Mouse (Mus musculus) MEL (cell line): ENCODE data around the gene Usp19.

Experiments
- BHLHE40 ChIP-seq: IDR thresholded peaks from 2 replicates; pipeline ENCODE4 v1.6.1; 2012; ENCODE audit warnings: low read depth, mild to moderate bottlenecking, inconsistent platforms, low read length, improper control_type of control experiment, borderline replicate concordance
- CTCF ChIP-seq, 3 experiments: IDR thresholded peaks in 2 of 3; conservative IDR thresholded peaks in 1 of 3; 2 replicates each; pipeline ENCODE4 v1.5.1; 2011 to 2012; ENCODE audit warnings: low read length in 3 of 3, low read depth in 2 of 3, mild to moderate bottlenecking in 2 of 3, improper control_type of control experiment in 1 of 3, inconsistent platforms in 1 of 3, mixed read lengths in 1 of 3, moderate library complexity in 1 of 3; ENCODE audit not compliant: control insufficient read depth in 1 of 3, insufficient read depth in 1 of 3, poor library complexity in 1 of 3, severe bottlenecking in 1 of 3
- EP300 ChIP-seq, 2 experiments: IDR thresholded peaks; 2 replicates each; pipeline ENCODE4 v1.6.1; 2011; ENCODE audit warnings: improper control_type of control experiment in 2 of 2, low read length in 2 of 2, low read depth in 1 of 2, mild to moderate bottlenecking in 1 of 2
- GATA1 ChIP-seq: IDR thresholded peaks from 2 replicates; pipeline ENCODE4 v1.6.1; 2011; ENCODE audit warnings: low read depth, low read length, improper control_type of control experiment
- MAFK ChIP-seq: IDR thresholded peaks from 2 replicates; pipeline ENCODE4 v1.6.1; 2011; ENCODE audit warnings: low read depth, mild to moderate bottlenecking, low read length, improper control_type of control experiment, borderline replicate concordance
- POLR2A ChIP-seq, 2 experiments: IDR thresholded peaks; 2 replicates each; pipeline ENCODE4 v1.6.1; 2011 to 2012; ENCODE audit warnings: low read length in 2 of 2, mild to moderate bottlenecking in 2 of 2, control low read depth in 1 of 2, improper control_type of control experiment in 1 of 2, low read depth in 1 of 2, moderate library complexity in 1 of 2; ENCODE audit not compliant: control insufficient read depth in 1 of 2, insufficient read depth in 1 of 2, poor library complexity in 1 of 2
- SIN3A ChIP-seq: IDR thresholded peaks from 2 replicates; pipeline ENCODE4 v1.6.1; 2012; ENCODE audit warnings: low read length, improper control_type of control experiment, inconsistent platforms
- SMC3 ChIP-seq: IDR thresholded peaks from 2 replicates; pipeline ENCODE4 v1.6.1; 2011; ENCODE audit warnings: low read depth, low read length, improper control_type of control experiment
- USF1 ChIP-seq: IDR thresholded peaks from 2 replicates; pipeline ENCODE4 v1.6.1; 2014; ENCODE audit warnings: low read depth, mild to moderate bottlenecking, inconsistent platforms, low read length, improper control_type of control experiment, moderate library complexity
- ZMIZ1 ChIP-seq: IDR thresholded peaks from 2 replicates; pipeline ENCODE4 v1.6.1; 2012; ENCODE audit warnings: low read depth, mild to moderate bottlenecking, inconsistent platforms, low read length, improper control_type of control experiment, moderate library complexity
- ZNF384 ChIP-seq: IDR thresholded peaks from 2 replicates; pipeline ENCODE4 v1.6.1; 2012; ENCODE audit warnings: low read depth, mild to moderate bottlenecking, inconsistent platforms, low read length, improper control_type of control experiment

DNA sequence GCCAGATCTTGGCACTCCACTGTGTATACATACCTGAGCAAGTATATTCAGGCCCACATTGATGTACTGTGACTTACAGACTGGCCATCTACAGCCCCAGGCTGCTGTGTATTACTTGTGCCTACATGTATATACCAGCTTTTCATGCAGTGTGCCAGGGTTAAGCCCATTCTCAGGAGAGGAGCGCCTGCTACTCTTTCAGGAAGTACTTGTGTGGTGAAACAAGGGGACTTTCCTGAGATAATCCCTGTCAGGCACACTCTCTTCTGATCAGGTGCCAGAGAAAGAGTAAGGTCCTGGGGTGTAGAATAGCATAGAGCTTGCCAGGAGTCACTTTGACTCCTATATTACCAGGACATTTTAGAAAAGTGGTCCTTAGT lies 30.5 kb upstream of the Usp19 start:
- TF ChIP-seq CTCF (IDR thresholded peaks at IDR 0.05 in 2 of 3, conservative IDR thresholded peaks at IDR 0.05 in 1 of 3; ENCODE audit: control insufficient read depth in 1 of 3, insufficient read depth in 1 of 3, low read depth in 2 of 3, low read length in 3 of 3, poor library complexity in 1 of 3, severe bottlenecking in 1 of 3) (no peak), EP300 (IDR thresholded peaks at IDR 0.05; ENCODE audit: low read depth in 1 of 2, low read length in 2 of 2) (0 out of 4 replicates have a peak, but pooled peaks of 1 of the 2 experiments have one; percentile 7), GATA1 (no peak), ZMIZ1 (no peak; the same call in 1 of the 2 replicates), USF1 (no peak), ZNF384 (no peak), SIN3A (no peak), SMC3 (no peak), BHLHE40 (no peak), POLR2A (IDR thresholded peaks at IDR 0.05; ENCODE audit: control insufficient read depth in 1 of 2, insufficient read depth in 1 of 2, low read depth in 1 of 2, low read length in 2 of 2, poor library complexity in 1 of 2) (no peak), MAFK (no peak)
